Mouse (Mus musculus) kidney, embryonic 15.5 days (tissue): ENCODE measurements around the gene Cnot8. TPM values are rescaled to one million over a fixed set of nuclear protein-coding genes. Genes with fewer than 3 reads are reported as not detected.
"Not testable (repeated sequence)": the region's sequence is repeated elsewhere in the genome, so short reads cannot be mapped to it uniquely, and the experiment has no call there.

Experiments
- ATAC-seq: fragments of 200-750 bp; cut with Nextera tagmentation; replicated peaks from 2 replicates; pipeline ENCODE4 v1.8.0; 2017; ENCODE audit warnings: moderate TSS enrichment; ENCODE audit not compliant: low FRiP score
- H3K27ac ChIP-seq: fragments of 300-500 bp; sonication (generic); 2 replicates; pipeline ENCODE4 v1.5.1; 2015; ENCODE audit warnings: mild to moderate bottlenecking, inconsistent platforms
- H3K27me3 ChIP-seq: fragments of 300-500 bp; sonication (generic); 2 replicates; pipeline ENCODE4 v1.6.1; 2015; ENCODE audit warnings: inconsistent platforms
- H3K36me3 ChIP-seq: fragments of 300-500 bp; sonication (generic); 2 replicates; pipeline ENCODE4 v1.6.1; 2015; ENCODE audit warnings: inconsistent platforms
- H3K4me1 ChIP-seq: fragments of 300-500 bp; sonication (generic); 2 replicates; pipeline ENCODE4 v1.6.1; 2015; ENCODE audit warnings: inconsistent platforms
- H3K4me2 ChIP-seq: fragments of 300-500 bp; sonication (generic); 2 replicates; pipeline ENCODE4 v1.6.1; 2015; ENCODE audit warnings: moderate library complexity, mild to moderate bottlenecking, inconsistent platforms
- H3K4me3 ChIP-seq: fragments of 300-500 bp; sonication (generic); replicated peaks from 2 replicates; pipeline ENCODE4 v1.5.1; 2015; ENCODE audit warnings: mild to moderate bottlenecking, inconsistent platforms
- H3K9ac ChIP-seq: fragments of 300-500 bp; sonication (generic); 2 replicates; pipeline ENCODE4 v1.6.1; 2015; ENCODE audit warnings: mild to moderate bottlenecking, inconsistent platforms
- H3K9me3 ChIP-seq: fragments of 300-500 bp; sonication (generic); replicated peaks from 2 replicates; pipeline ENCODE4 v1.6.1; 2016; ENCODE audit warnings: inconsistent platforms
- WGBS: fragments of 180-500 bp; shearing (Covaris S2); methylation state at CpG from one replicate; pipeline ENCODE4 v1.1.7; 2015; ENCODE audit warnings: mixed read lengths; 5-methylcytosine and 5-hydroxymethylcytosine counted together
- polyA plus RNA-seq: library from polyadenylated mRNA; unstranded; fragments of >200 nt; fragmentation: Nextera tagmentation; extraction: Ambion mirVana; gene quantifications from 2 replicates; pipeline ENCODE4 v1.2.1, GENCODE M21; 2015

Gene Cnot8
- polyA plus RNA-seq, 1 experiment from 2014 or later, result 85.7 TPM

- H3K4me3 ChIP-seq, result no peak overlapping the region
- H3K4me1 ChIP-seq, result peaks cover 23% of the 10 kb centered on the region
- H3K9me3 ChIP-seq, result no peaks in the 10 kb centered on the region
- no peak overlapping the region for H3K4me2 ChIP-seq
- H3K9ac ChIP-seq, result no peak overlapping the region
- no peak for ATAC-seq
- H3K27ac ChIP-seq, result no peak overlapping the region
- no peaks in the 10 kb centered on the region for H3K36me3 ChIP-seq
- 80% methylated on average over 1 of the region's 1 CpGs for WGBS
- 0 out of 2 replicates have a peak, but pooled peaks cover 10% of the 10 kb centered on the region for H3K27me3 ChIP-seq
Observed at GRCm38 (mm10) chr11:58095561-58095960, 8.4 kb upstream of the Cnot8 start.

DNA sequence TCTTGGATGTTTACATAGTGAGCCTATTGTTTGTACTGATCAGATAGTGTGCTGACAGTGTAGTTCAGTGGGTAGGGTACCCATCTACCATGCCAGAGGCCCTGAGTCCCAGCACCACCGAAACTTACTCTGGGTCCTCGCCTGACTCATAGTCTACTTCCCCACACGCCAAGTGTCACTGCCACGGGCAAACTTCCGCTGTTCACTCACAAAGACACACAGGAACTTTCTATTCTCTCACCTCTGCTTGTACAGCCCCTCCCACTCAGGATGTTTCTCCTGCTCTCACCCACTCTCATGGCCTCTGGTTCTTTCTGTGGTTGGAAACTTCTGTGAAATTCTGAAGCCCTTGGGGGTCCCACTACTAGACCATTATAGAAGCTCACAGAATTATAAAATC is 7.8 kb upstream of the Cnot8 start:
- Histone ChIP-seq H3K4me3 (no peak overlapping the region), H3K4me2 (no peak overlapping the region), H3K4me1 (peaks cover 23% of the 10 kb centered on the region), H3K9me3 (no peaks in the 10 kb centered on the region), H3K36me3 (no peaks in the 10 kb centered on the region), H3K27me3 (0 out of 2 replicates have a peak, but pooled peaks cover 10% of the 10 kb centered on the region), H3K9ac (no peak overlapping the region), H3K27ac (no peak overlapping the region)
- WGBS, result 64% methylated on average over 5 of the region's 5 CpGs
- ATAC-seq, result no peak

DNA sequence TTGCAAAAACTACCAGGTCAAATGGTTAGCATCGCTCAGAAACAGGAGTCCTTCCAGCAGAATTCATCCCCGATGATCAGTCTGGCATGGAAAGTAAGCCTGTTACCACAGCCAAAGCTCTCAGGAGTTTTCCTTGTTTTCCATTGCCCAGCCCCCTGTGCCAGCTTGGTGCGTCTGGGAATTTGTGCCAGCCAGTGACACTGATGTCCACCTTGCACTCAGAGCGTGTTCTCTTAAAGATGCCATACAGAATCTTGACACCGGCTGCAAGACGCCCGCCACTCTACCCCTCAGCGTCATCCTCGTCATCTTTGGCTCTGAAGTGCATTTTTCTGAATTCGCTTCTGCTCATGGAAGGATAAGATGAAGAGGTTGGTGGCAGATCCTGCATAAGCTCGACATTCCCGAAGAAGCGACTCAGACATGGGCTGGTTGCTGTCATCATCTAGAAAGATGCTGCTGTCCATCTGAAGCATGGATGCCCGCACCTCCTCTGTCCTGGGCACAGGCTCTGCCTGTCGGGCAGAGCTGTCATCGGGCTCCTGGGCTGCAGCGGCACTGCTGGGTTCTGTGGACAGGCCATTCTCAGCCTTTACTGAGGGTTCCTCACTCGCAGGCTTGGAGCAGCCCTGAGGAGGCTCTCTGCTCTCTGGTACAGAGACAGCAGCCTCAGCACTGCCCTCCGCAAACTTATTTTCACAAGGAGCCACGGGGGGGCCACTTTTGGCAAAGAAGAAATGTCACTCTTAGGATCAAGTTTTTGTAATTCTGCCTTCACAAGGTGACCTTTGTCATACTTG is 6.9 kb upstream of the Cnot8 start:
- WGBS, result 59% methylated on average over 20 of the region's 20 CpGs

DNA sequence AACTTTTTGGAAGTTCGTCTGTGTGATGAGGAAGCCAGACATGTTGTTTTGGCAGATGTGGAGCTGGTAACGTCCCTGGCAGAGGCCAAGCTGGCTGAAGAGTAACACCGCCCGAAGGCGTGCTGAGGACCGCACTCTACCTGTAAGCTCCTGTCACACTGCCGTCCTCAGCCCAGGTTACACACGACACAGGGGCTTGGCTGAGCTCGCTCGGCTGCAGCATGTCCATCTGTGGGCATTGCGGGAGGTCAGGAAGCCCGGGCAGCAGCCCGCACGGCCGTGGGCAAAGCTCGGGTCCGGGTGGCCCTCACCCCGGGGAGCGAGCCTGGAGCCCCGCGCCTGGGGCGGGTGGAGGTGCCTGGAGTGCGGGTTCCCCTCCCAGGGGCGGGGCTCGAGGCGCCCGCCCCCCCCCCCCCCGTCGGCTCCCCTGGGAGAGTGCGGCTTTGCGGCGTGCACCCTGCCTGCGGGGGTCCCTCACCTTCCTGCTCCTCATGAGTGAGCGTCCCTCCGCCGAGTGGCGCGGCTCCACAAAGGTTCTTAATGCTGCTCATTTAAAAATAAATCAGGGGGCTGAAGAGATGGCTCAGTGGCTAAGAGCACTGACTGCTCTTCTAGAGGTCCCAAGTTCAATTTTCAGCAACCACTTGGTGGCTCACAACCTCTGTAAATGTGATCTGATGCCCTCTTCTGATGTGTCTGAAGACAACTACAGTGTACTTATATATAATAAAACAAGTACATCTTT is 6.2 kb upstream of the Cnot8 start:
- H3K4me2 ChIP-seq, result peak overlapping the region; percentile 83
- H3K9ac ChIP-seq, result peak overlapping the region; percentile 35; the same call in 1 of the 2 replicates
- peaks cover 21% of the 10 kb centered on the region for H3K4me1 ChIP-seq
- H3K27me3 ChIP-seq, result 0 out of 2 replicates have a peak, but pooled peaks cover 10% of the 10 kb centered on the region
- no peak overlapping the region for H3K27ac ChIP-seq
- WGBS, result 1% methylated on average over 32 of the region's 38 CpGs
- peak overlapping the region; percentile 44 for H3K4me3 ChIP-seq
- no peaks in the 10 kb centered on the region for H3K9me3 ChIP-seq
- H3K36me3 ChIP-seq, result no peaks in the 10 kb centered on the region
- peak; percentile 47 for ATAC-seq

More for the DNA sequence above, 6.9 kb upstream of the Cnot8 start:
- H3K27ac ChIP-seq, result no peak overlapping the region
- peak overlapping the region; percentile 44 for H3K4me3 ChIP-seq
- H3K27me3 ChIP-seq, result 0 out of 2 replicates have a peak, but pooled peaks cover 10% of the 10 kb centered on the region
- H3K9ac ChIP-seq, result no peak overlapping the region
- no peaks in the 10 kb centered on the region for H3K36me3 ChIP-seq
- no peaks in the 10 kb centered on the region for H3K9me3 ChIP-seq
- peak overlapping the region; percentile 83 for H3K4me2 ChIP-seq
- H3K4me1 ChIP-seq, result peaks cover 23% of the 10 kb centered on the region
- ATAC-seq, result no peak

DNA sequence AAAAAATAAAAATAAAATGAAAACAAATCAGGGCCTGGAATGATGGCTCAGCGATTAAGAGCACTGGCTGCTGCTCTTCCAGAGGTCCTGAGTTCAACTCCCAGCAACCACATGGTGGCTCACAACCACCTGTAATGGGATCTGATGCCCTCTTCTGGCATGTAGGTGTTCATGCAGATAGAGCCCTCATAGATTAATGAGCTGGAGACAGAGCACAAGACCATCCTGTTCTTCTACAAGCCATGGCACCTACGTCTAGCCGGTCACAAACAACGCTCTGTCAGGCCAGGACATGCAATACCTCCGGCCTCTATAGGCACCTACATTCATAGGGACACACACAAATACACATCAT is 5.6 kb upstream of the Cnot8 start:
- WGBS, result 67% methylated on average over 5 of the region's 5 CpGs
- H3K9ac ChIP-seq, H3K9me3 ChIP-seq, H3K27me3 ChIP-seq, ATAC-seq, H3K36me3 ChIP-seq, H3K27ac ChIP-seq: not testable (repeated sequence)
- Histone ChIP-seq H3K4me2 (peak overlapping the region; percentile 83), H3K4me3 (peak overlapping the region; percentile 44; the same call in 1 of the 2 replicates), H3K4me1 (peaks cover 21% of the 10 kb centered on the region)

GRCm38 (mm10) chr11:58100006-58100405 is 3.9 kb upstream of the Cnot8 start:
- ATAC-seq, result no peak
- no peak overlapping the region for H3K9ac ChIP-seq

GRCm38 (mm10) chr11:58101194-58101720 is 2.7 kb upstream of the Cnot8 start:
- H3K9me3 ChIP-seq, result no peaks in the 10 kb centered on the region
- no peaks in the 10 kb centered on the region for H3K36me3 ChIP-seq
- no peak overlapping the region for H3K27ac ChIP-seq
- no peak overlapping the region for H3K4me2 ChIP-seq
- 0 out of 2 replicates have a peak, but pooled peaks cover 10% of the 10 kb centered on the region for H3K27me3 ChIP-seq
- no peak overlapping the region for H3K9ac ChIP-seq
- peaks cover 34% of the 10 kb centered on the region for H3K4me1 ChIP-seq
- no peak overlapping the region for H3K4me3 ChIP-seq
- no peak for ATAC-seq
- 89% methylated on average over 4 of the region's 4 CpGs for WGBS

More at GRCm38 (mm10) chr11:58100006-58100405, 3.9 kb upstream of the Cnot8 start:
- 86% methylated on average over 2 of the region's 2 CpGs for WGBS
- Histone ChIP-seq H3K4me2 (no peak overlapping the region), H3K9me3 (no peaks in the 10 kb centered on the region), H3K4me1 (peaks cover 27% of the 10 kb centered on the region), H3K36me3 (no peaks in the 10 kb centered on the region), H3K27ac (no peak overlapping the region), H3K27me3 (0 out of 2 replicates have a peak, but pooled peaks cover 10% of the 10 kb centered on the region), H3K4me3 (no peak overlapping the region)

DNA sequence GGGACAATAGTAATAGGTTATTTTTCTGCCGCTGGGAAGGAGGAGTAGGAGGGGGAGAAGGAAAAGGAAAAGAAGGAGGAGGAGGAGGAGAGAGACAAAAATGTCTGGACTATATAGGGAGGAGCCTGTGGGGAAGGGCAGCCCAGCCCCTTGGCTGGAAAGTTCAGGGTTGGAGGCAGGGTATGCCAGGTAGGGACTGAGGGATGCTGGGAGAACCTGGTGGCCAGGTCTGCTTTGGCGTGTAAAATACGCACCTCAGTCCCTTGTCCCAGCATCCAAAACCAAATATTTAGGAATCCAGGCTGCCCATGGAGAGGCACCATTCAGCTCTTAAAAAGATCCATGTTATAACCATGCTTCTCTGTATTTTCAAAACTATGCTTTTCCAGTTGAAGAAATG is 1.8 kb upstream of the Cnot8 start:
- 84% methylated on average over 3 of the region's 3 CpGs for WGBS
- Histone ChIP-seq H3K4me3 (no peak overlapping the region), H3K4me2 (no peak overlapping the region), H3K9ac (no peak overlapping the region), H3K9me3 (no peaks in the 10 kb centered on the region), H3K27ac (no peak overlapping the region; the same call in 1 of the 2 replicates), H3K36me3 (no peaks in the 10 kb centered on the region), H3K27me3 (0 out of 2 replicates have a peak, but pooled peaks cover 8% of the 10 kb centered on the region), H3K4me1 (peaks cover 35% of the 10 kb centered on the region)
- ATAC-seq, result no peak

DNA sequence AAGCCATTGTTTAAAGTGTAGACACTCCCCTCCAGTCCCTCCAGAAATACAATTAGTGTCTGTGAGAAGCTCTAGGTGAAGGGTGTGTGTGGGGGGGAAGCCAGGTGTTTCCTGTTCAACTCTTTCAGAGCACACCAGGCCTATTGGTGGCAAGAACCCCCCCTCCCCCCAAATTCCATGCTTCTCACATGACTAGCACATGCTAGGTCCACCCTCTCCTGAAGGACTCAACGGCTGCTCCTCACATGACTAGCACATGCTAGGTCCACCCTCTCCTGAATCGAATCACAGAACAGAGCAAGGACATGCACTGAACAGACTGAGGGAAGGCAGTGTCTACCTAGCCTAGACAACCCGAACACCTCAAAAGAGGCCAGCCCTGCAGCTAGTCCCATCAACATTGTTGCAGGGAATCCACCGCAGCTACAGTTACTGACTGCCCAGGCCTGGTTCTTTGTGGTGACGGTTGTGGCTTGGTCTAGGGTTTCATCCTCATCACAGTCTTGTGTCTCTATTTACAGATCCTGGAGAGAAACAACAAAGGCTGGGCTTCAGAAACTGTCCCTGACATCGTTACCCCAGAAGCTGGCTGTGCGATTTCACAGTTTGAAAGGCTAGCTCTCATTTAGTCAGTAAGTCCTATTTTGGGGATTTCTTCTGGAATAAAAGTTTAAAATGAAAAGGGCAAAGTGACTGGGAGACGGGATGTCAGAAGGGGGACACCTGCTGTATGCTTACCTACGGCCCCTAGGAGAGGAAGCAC is 1.2 kb upstream of the Cnot8 start:
- H3K9me3 ChIP-seq, result no peaks in the 10 kb centered on the region
- H3K4me3 ChIP-seq, result peak overlapping the region; percentile 88
- WGBS, result 85% methylated on average over 9 of the region's 9 CpGs
- H3K4me2 ChIP-seq, result peak overlapping the region; percentile 66
- ATAC-seq, result no peak
- H3K9ac ChIP-seq, result no peak overlapping the region
- peaks cover 33% of the 10 kb centered on the region for H3K4me1 ChIP-seq
- 0 out of 2 replicates have a peak, but pooled peaks cover 3% of the 10 kb centered on the region for H3K27me3 ChIP-seq
- H3K27ac ChIP-seq, result peak overlapping the region; percentile 94; the same call in 1 of the 2 replicates
- H3K36me3 ChIP-seq, result no peaks in the 10 kb centered on the region

GRCm38 (mm10) chr11:58103344-58103653 is 654 bp upstream of the Cnot8 start:
- Histone ChIP-seq H3K27me3 (0 out of 2 replicates have a peak, but pooled peaks cover 3% of the 10 kb centered on the region), H3K27ac (peak overlapping the region; percentile 94), H3K36me3 (no peaks in the 10 kb centered on the region), H3K4me3 (peak overlapping the region; percentile 88), H3K9ac (peak overlapping the region; percentile 48), H3K4me2 (peak overlapping the region; percentile 66), H3K4me1 (peaks cover 30% of the 10 kb centered on the region), H3K9me3 (no peaks in the 10 kb centered on the region)
- peak; percentile 44 for ATAC-seq
- 49% methylated on average over 13 of the region's 13 CpGs for WGBS

GRCm38 (mm10) chr11:58104351-58104791 is 418 bp downstream of the Cnot8 start:
- Histone ChIP-seq H3K36me3 (peaks cover under 1% of the 10 kb centered on the region), H3K27ac (peak overlapping the region; percentile 94), H3K4me1 (peaks cover 30% of the 10 kb centered on the region), H3K4me3 (peak overlapping the region; percentile 88), H3K9me3 (no peaks in the 10 kb centered on the region), H3K9ac (peak overlapping the region; percentile 86), H3K4me2 (peak overlapping the region; percentile 66), H3K27me3 (no peaks in the 10 kb centered on the region)
- ATAC-seq, result no peak; the same call in none of the 2 replicates
- under 1% methylated on average over 24 of the region's 24 CpGs for WGBS
